Mouse (Mus musculus) small intestine, adult 2 months (tissue): Measurements from ENCODE around the gene Ypel2. TPM values are rescaled to one million over a fixed set of nuclear protein-coding genes. Genes with fewer than 3 reads are reported as not detected.
A peak's percentile ranks its signal among the peaks of the same experiment; 100 is the strongest.

Experiments used
- H3K27ac ChIP-seq: fragments of 200-500 bp; 2 replicates; pipeline ENCODE4 v1.5.1; 2012; ENCODE audit warnings: low read depth, low read length, control low read depth, inconsistent platforms; ENCODE audit not compliant: insufficient read depth
- H3K27me3 ChIP-seq: fragments of 200-500 bp; 2 replicates; pipeline ENCODE4 v1.6.1; 2012; ENCODE audit warnings: mild to moderate bottlenecking, moderate library complexity, low read length, inconsistent platforms; ENCODE audit not compliant: control insufficient read depth, insufficient read depth
- H3K36me3 ChIP-seq: fragments of 200-500 bp; 2 replicates; pipeline ENCODE4 v1.6.1; 2012; ENCODE audit warnings: mild to moderate bottlenecking, low read length, control low read depth, inconsistent platforms; ENCODE audit not compliant: control insufficient read depth, insufficient read depth
- H3K4me1 ChIP-seq: fragments of 200-500 bp; 2 replicates; pipeline ENCODE4 v1.6.1; 2012; ENCODE audit warnings: low read length, inconsistent platforms, mixed read lengths; ENCODE audit not compliant: control insufficient read depth, insufficient read depth, insufficient read length
- H3K4me3 ChIP-seq: fragments of 200-500 bp; 2 replicates; pipeline ENCODE4 v1.5.1; 2012; ENCODE audit warnings: low read depth, mild to moderate bottlenecking, control low read depth, inconsistent platforms, low read length, moderate library complexity
- CTCF ChIP-seq: fragments of 200-500 bp; IDR thresholded peaks from 2 replicates; pipeline ENCODE4 v1.5.1; 2012; ENCODE audit warnings: low read depth, mild to moderate bottlenecking, control low read depth, inconsistent platforms, low read length, moderate library complexity, mixed read lengths; ENCODE audit not compliant: insufficient replicate concordance, insufficient read length; ENCODE audit errors: extremely low read depth
- POLR2A ChIP-seq: fragments of 200-500 bp; IDR thresholded peaks from 2 replicates; pipeline ENCODE4 v1.6.1; 2012; ENCODE audit warnings: low read depth, mild to moderate bottlenecking, control low read depth, inconsistent platforms, low read length, moderate library complexity
- WGBS: fragments of 180-500 bp; shearing (Covaris S2); methylation state at CpG from one replicate; pipeline ENCODE4 v1.1.7; 2018; 5-methylcytosine and 5-hydroxymethylcytosine counted together
- polyA plus RNA-seq: library from polyadenylated mRNA; depleted of rRNA; stranded (reverse); fragments of >200 nt; gene quantifications from 2 replicates; pipeline ENCODE4 v1.2.3, GENCODE M21; 2012

The Ypel2 gene
- polyA plus RNA-seq, 1 experiment, result 5.6 TPM

GRCm38 (mm10) chr11:87010476-87010875, 17.0 kb upstream of the Ypel2 start:
- Histone ChIP-seq H3K27ac (no peak overlapping the region), H3K4me1 (no peaks in the 10 kb centered on the region), H3K36me3 (no peaks in the 10 kb centered on the region), H3K4me3 (no peak overlapping the region), H3K27me3 (no peaks in the 10 kb centered on the region)
- WGBS, result 16% methylated on average over 9 of the region's 9 CpGs
- TF ChIP-seq POLR2A (no peak), CTCF (no peak)

- Histone ChIP-seq H3K4me1 (peaks cover 5% of the 10 kb centered on the region; the same call in 1 of the 2 replicates), H3K27ac (no peak overlapping the region), H3K36me3 (no peaks in the 10 kb centered on the region), H3K4me3 (no peak overlapping the region), H3K27me3 (no peaks in the 10 kb centered on the region)
- 14% methylated on average over 8 of the region's 8 CpGs for WGBS
- no peak for TF ChIP-seq CTCF
- no peak for TF ChIP-seq POLR2A
These were observed 13.9 kb upstream of the Ypel2 start for GRCm38 (mm10) chr11:87007371-87007770.

DNA sequence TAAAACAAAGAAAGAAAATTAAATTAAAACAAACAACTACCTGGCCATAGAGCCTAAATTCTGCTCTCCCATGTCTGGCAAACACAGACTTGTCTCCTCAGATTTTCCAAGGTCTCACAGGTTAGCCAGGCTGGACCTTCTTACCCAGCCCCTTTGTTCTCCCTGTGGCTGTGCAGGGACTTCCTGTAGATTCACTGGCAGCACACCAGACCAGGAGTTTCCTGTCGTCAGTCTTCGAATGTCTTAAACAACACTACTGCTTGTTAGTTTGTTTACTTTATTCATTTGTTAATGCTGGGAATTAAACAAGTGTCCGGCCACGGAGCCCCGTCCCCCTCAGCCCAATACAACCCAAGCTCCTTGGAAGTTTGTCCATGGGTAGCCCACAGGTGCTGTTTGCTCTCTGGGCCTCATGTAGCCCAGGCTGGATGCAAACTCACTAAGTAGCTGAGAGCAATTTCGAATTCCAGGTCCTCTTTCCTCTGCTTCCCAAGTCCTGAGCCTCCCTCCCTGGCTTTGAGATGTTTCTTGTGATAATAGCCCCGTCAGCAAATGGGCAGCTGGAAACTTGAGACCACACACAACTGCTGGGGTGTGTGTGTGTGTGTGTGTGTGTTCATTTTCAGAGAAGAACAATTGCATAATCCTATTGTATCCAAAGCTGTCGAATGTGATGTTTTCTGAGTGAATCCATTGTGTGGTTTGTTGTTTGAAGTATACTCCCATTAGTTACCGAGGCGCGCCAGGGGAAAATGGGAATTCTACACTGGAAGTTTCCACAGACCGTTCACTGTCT, 11.7 kb upstream of the Ypel2 start:
- Histone ChIP-seq H3K4me3 (no peak overlapping the region), H3K36me3 (no peaks in the 10 kb centered on the region), H3K27me3 (no peaks in the 10 kb centered on the region), H3K4me1 (peaks cover 6% of the 10 kb centered on the region; the same call in 1 of the 2 replicates), H3K27ac (no peak overlapping the region)
- no peak for TF ChIP-seq POLR2A
- TF ChIP-seq CTCF, result no peak
- 65% methylated on average over 12 of the region's 12 CpGs for WGBS

DNA sequence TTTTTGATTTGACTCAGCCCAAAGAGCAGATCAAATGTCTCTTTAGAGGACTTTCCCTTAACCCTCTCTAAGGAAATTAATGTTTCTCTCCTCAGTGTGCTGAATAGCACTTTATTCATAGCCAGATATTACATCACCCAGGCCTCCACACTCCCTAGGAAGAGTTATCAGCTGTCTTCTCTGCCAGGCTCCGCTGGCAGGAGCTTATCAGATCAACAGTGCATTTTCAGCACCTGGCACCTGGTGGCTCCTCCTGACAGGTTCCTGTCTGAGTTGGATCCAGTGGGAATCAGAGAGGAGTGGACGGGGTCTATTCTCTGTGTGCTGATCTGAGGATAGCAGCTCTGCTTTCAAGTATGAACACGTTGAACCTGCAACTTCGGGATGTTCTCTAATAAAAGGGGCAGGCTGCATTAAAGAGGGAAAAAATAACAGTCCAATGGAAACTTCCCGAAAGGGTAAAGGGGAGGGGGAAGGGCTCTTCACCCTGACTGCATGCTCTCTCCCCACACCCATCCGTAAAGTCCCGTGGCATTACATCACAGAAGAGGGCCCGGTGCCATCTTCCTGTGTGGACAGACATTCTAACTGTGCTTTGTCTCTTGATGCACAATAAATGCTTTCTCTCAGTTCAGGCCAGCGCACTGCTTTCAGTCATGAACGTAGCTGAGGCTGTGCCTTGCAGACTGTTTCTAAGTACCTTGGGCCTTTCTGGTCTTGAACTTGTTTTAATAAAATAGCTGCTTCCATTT, 8.7 kb upstream of the Ypel2 start:
- Histone ChIP-seq H3K4me1 (peaks cover 6% of the 10 kb centered on the region; the same call in 1 of the 2 replicates), H3K27ac (peak overlapping the region; percentile 51), H3K4me3 (no peak overlapping the region), H3K27me3 (no peaks in the 10 kb centered on the region), H3K36me3 (no peaks in the 10 kb centered on the region)
- 27% methylated on average over 10 of the region's 10 CpGs for WGBS
- TF ChIP-seq POLR2A, result no peak
- TF ChIP-seq CTCF, result peak; percentile 4; the same call in 1 of the 2 replicates

DNA sequence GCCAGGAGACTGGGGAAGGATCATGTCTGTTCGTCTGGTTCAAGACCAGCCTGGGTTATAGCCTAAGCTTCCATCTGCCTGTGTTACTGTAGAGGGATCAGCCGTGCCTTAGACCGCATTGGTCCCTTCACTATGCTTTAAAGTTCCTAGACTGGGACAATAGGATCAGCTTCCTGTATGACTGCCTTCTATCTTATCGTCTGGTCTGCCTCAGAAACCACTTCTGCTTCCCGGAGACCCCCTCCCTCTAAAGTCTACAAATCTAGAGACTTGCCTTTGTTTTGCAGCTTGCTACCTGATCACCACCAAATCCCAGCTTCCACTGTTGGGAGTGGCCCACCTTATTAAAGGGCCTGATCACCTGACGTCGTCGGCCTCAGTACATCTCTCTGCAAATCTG, 7.7 kb upstream of the Ypel2 start:
- Histone ChIP-seq H3K27me3 (no peaks in the 10 kb centered on the region), H3K27ac (no peak overlapping the region), H3K4me1 (peaks cover 6% of the 10 kb centered on the region; the same call in 1 of the 2 replicates), H3K4me3 (no peak overlapping the region), H3K36me3 (no peaks in the 10 kb centered on the region)
- TF ChIP-seq CTCF (no peak), POLR2A (no peak)
- 74% methylated on average over 8 of the region's 8 CpGs for WGBS

- H3K36me3 ChIP-seq, result no peaks in the 10 kb centered on the region
- TF ChIP-seq CTCF (no peak), POLR2A (no peak)
- H3K27me3 ChIP-seq, result no peaks in the 10 kb centered on the region
- no peak overlapping the region for H3K4me3 ChIP-seq
- WGBS, result 67% methylated on average over 2 of the region's 2 CpGs
- no peak overlapping the region for H3K27ac ChIP-seq
- H3K4me1 ChIP-seq, result peaks cover 11% of the 10 kb centered on the region
These were observed 2.8 kb upstream of the Ypel2 start for GRCm38 (mm10) chr11:86996266-86996665.

DNA sequence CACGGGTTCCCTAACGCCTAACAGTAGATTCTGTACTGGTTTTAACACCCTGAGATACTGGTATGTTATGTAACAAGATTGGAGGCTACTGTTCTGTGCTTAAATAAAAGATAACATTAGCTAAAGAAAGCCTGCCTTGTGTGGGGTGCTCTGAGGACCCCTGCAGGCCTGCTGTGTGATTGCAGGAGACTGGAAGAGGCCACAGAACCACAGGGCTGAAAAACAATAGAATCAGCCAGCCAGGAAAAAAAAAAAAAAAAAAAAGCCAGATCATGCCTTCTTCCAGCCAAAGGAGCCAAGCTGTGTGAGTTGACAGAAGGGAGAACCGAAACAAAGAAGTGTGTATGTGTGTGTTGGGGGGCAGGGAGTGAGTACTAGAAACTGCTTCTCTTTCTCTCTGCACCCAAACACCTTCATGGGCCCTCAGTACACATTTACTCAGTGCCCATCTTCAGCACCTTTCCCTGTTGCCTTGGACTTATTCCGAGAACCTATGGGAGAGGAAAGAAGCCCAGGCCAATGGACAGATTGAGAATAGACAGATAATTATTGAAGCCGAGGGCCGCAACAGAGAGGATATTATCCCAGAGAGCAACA, 2.2 kb upstream of the Ypel2 start:
- Histone ChIP-seq H3K4me3 (no peak overlapping the region), H3K4me1 (peaks cover 13% of the 10 kb centered on the region), H3K27me3 (no peaks in the 10 kb centered on the region), H3K27ac (no peak overlapping the region), H3K36me3 (no peaks in the 10 kb centered on the region)
- TF ChIP-seq POLR2A, result no peak
- TF ChIP-seq CTCF, result peak; percentile 89; the same call in 1 of the 2 replicates
- 35% methylated on average over 6 of the region's 6 CpGs for WGBS
